Mouse (Mus musculus) kidney, adult 2 months (tissue): ENCODE results near the gene Adcy2.

Experiments used
- CTCF ChIP-seq: fragments of 200-500 bp; conservative IDR thresholded peaks from 2 replicates; pipeline ENCODE4 v1.5.1; 2011; ENCODE audit warnings: low read depth, mild to moderate bottlenecking, control low read depth, low read length, moderate library complexity, mixed read lengths; ENCODE audit not compliant: insufficient read depth, insufficient read length
- POLR2A ChIP-seq: fragments of 200-500 bp; IDR thresholded peaks from one replicate; pipeline ENCODE4 v1.6.1; 2011; ENCODE audit warnings: low read depth, low read length, control low read depth

GRCm38 (mm10) chr13:69006091-69006490 lies 6.8 kb upstream of the Adcy2 start:
- TF ChIP-seq CTCF: no peak
- no peak for TF ChIP-seq POLR2A
